Mouse (Mus musculus) adrenal gland, postnatal 36 days (tissue): ENCODE data around the gene Gm20388. TPM values are rescaled to one million over a fixed set of nuclear protein-coding genes. Genes with fewer than 3 reads are reported as not detected.

Experiments used
- DNase-seq, 2 experiments: peaks; one replicate each; pipeline ENCODE4 v3.0.0; 2021; ENCODE audit warnings: mixed read lengths in 1 of 2
- total RNA-seq, 2 experiments: library from RNA; stranded (reverse); gene quantifications; 2 replicates each; pipeline ENCODE4 v1.2.3; 2021

Gm20388 gene
- total RNA-seq, 2 experiments from 2014 or later, result 2.4 to 7.4 TPM

DNA sequence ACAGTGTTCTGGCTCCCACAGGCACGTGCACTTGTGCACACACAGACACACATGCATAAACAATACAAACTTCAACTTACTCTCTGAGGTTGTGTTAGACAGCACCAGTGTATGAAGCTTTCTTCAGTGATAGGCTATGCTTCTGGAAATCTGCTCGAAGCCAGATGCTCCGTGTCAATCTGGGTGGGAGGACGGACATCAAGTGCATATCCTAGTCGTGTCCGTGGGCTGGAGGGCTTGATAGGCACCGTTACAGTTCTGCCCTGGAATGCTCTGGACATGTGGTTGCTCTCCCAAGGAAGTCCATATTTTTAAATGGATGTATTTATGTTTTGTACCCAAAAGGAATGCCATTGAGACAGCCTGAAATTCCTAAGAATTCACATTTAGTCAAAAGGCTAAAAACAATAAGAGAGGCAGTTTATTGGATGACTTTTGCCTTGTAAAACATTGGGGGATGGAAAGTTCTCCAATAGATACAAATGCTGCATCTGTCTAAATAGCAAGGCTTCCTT, 2178.6 kb downstream of the Gm20388 start:
- DNase-seq, result no peak

DNA sequence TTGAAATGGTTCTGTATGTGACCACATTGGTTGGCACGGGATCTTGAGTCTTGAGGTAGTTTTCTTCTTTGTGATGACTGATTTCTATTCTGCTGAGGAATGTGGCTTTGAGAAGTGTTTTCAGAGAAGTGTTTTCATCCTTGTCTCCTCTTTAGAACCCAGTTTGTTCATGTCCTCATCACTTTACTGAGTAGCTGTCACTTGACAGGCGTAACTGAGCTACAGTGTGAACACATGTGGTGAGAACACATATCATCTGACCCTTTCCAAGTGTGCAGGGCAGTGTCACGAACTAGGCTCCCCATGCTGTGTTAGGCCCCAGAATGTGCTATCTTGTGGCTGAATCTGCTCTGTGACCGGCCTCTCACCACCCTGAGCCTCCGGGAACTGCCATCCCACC, 2181.8 kb downstream of the Gm20388 start:
- DNase-seq, result no peak

DNA sequence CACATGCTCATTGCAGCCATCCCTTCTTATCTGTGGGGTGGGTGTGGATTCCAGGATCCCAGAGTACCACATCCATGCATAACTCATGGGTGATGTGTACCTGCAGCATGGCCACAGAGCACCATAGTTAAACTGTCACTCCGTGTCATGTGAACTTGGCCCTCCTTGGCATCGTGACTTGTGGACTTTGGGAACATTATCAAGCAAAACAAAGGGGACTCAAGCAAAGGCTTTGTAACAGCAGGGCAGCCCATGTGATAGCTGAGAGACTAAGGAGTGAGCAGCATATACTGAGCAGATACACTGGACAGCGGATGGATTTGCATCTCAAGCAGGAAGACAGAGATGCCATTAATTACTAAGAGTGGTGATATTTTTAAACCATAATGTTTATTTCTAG, 2188.1 kb downstream of the Gm20388 start:
- DNase-seq, result no peak

DNA sequence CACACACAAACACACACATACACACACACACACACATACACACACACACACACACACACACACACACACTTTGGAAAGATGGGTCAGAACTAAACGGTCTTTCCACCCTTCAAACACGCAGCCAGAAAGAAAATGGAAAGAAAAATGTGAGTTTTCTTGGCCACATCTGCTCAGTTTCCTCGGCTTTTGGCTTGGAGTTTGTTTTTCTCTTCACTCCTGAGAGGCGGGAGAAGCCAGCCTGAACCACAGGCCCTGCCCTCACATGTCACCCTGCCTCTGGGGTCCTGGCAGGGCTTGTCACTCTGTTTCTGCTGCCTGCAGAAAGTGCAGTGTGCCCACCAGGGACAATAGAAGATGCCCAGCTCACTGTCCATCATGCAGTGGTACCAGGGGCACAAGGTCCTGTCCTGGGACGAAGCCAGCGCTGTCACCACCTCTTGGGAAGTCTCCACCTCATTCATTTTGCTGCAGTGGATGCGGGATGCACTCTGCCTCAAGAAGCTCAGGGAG, 2189.1 kb downstream of the Gm20388 start:
- DNase-seq, result no peak

DNA sequence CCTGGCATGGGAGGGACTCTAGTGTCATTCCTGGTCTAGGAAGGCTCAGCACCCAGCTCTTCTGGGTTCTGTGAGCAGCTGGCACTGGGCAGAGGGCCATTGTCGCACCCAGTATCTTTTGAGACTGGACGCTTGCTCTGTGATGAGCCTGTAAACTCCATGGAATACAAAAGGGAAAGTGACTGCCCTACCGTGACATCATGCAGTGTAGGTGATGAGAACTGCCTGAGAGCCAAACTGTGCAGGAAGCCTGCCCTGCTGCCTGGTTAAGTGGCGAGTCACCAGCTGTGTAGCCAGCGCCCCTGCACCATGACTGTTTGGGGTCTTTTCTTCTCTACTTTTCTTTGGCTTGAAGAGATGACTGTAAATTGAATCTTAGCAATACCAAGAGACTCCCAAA, 2191.2 kb downstream of the Gm20388 start:
- DNase-seq, result no peak

DNA sequence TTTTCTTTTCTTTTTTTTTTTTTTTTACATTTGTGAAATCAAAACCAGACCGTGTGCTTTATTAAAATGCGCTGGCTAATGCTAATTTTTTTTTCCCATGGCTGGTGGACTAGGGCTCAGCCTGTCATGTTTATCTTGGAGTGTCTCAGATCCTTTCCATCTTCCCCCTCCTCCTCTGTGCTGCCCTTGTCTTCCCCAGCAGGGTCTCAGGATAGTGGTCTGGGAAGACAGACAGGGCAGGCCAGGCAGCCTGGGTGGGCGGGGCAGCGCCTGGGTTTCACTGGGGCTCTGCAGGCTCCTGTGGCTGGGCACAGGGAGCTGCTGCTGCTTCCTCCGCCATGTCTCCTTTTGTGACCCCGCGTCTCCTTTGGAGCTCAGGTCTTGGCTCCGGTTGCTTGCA, 2191.6 kb downstream of the Gm20388 start:
- DNase-seq, result no peak

DNA sequence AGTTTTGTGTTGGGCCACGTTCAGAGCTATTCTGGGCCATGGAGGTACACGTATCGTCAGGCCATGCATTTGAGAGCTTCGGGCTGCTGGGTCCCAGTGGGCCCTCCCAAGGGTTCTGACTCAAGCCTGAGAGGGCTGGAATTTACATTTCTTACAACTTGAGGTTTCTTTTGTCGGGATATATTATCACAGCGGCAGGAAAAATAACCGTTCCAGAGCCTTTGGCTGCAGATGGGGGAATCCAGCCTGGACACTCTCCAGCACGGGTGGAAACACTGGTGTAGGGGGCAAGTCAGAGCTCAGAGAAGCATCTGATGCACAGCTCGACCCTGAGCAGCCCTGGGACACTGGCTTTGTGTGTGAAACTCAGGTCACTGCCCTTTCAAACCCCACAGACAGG, 2192.6 kb downstream of the Gm20388 start:
- DNase-seq, result no peak

DNA sequence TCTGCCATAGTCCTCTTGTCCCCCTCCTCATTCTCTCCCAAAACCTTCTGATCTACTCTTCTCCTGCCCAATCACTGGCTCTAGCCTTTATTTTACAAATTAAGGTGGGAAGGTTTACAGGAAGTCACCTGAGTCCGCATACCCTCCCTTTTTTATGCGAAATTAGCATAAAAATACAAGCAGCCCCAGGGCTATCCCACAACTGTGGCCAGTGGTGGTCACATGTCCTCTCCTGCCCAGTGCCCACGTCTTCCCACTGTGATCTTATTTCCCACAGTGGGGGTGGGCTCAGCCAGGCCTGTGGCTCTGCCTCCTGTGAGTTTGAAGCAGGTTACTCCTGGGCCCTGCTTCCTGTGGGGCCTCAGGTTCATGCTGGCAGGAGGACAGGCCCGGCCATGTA, 2194.0 kb downstream of the Gm20388 start:
- no peak for DNase-seq

DNA sequence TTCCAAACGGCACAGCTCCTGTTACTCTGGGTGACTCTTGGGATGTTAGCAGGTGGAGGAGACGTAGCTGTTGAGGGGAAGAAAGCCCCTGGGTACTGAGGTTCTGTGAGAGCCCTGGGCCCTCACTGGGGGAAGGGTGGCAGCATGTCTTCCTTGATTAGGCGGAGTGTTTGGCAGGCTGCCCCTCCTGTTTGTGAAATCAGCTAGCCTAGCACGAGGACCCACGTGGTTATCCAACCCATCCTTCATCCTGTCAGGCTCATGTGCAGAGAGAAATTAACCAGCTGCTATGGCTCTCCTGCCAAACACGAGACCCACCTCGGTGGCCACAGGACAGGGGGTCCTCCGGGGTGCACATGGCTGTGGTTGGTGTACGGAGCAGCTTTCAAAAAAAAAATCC, 2195.6 kb downstream of the Gm20388 start:
- DNase-seq, result peak; percentile 83 to 86

DNA sequence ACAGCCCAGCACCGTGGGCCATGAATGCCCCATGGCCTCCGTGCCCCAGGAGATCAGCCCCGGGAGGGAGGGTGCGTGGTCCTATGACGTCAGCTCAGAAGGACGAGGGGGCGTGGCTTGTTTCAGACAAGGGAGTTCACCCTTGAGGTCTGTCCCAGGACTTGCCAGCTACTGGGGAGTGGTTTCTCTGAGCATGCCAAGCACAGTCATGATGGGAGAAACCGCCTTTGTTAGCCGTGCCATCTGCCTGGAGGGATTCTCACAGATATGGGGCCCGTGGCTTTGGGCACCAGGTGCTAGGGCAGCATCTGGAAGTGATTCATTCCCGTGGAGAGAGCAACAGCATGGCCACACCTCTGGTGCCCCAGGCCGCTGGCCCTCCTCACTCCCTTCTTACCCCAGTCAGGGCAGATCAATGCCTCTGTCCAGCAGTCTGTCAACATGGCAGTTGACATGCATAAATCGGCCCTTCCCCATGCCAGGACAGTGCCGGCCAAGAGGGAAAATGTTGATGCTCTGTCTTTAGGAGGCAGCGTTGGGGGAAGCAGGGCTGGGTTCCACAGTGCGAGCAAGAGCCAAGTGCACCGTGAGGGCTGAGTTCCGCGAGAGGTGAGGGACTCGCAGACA, 2199.7 kb downstream of the Gm20388 start:
- DNase-seq, result peak in 1 of 2 experiments; percentile 15

DNA sequence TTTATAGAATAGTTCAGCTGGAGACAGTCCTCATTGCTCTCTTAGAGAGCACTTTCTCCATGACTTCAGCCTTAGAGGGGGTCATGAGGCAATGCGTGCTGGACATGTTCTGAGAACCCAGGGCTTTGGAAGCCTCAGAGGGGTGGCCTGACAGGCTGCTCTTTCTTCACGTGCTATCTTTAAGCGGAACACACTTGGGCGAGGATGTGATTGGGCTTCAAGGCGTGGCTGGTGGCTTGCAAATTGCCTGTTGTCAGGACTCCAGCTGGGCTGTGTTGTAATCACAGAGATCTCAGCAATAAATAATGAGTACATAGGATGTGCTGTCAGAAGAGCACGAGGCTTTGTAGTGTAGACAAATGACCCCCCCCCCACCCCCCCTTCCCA, 2200.2 kb downstream of the Gm20388 start:
- peak; percentile 18 to 19 for DNase-seq

DNA sequence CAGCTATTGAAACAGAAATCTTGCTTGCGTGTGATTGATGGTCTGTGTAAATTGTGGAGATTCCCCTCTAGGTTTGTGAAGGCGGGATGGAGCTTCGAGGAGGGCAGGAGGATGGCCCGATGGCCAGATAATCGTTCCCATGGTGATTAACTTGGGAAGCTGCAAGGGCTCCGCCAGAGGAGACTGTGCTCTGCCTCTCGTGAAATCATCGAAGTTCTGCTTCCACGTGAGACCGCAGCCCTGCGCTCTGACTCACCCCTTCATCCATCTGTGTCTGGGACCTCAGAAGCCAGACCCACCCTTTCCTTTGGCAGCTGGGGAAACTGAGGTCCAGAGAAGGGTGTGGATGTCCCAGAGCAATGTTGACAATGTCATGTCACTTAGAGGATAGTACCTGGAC, 2201.1 kb downstream of the Gm20388 start:
- no peak for DNase-seq

DNA sequence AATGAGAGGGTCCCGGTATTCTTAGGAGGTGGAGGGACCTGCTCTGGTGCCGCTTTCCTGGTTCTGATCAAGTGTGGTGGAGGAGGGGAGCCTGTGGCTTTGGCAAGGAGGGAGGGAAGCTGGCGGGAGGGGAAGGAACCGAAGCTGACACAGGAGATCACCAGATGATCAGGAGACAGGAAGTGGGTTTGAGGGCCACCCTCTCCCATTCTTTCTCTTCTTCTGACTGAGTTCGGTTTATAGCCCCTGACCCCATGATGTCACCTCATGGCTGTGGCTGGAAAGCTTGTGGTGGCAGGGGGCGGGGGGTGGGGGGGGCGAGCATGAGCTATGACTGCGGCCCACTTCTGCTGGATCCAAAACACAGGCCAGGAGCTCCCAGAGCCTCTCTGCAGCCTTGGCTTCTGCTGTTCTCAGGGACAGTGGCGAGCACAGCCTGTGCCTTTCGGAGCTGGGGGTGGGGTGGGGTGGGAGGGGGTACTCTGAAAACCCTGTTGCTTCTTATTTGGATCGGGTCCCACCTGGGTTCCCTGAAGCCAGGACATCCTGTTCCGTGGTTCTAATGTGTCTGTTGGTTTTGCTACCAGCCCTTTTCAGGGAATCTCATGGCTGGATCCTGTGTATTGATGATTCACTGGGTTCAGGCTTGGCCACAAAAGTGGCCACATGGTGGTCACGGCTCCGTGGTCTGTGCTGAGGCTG, 2201.8 kb downstream of the Gm20388 start:
- peak; percentile 22 to 27 for DNase-seq

DNA sequence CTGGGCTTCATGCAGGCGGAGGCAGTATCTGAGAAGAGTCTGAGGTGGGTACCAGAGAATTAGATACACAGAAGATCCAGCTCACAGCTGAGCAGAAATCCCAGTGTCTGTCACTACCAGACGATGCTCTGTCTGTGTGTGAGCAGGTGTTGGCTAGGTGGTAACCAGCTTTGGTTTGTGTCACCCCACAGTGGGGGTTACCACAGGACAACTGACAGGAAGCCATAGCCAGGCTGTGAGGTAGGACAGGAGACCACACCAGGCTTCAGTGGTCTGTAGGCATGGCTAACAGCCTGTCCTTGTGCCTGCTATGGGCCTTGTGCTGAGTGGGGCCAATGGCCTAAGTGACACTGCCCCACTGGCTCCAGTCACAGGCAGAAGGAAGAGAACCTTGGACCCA, 2204.2 kb downstream of the Gm20388 start:
- no peak for DNase-seq

DNA sequence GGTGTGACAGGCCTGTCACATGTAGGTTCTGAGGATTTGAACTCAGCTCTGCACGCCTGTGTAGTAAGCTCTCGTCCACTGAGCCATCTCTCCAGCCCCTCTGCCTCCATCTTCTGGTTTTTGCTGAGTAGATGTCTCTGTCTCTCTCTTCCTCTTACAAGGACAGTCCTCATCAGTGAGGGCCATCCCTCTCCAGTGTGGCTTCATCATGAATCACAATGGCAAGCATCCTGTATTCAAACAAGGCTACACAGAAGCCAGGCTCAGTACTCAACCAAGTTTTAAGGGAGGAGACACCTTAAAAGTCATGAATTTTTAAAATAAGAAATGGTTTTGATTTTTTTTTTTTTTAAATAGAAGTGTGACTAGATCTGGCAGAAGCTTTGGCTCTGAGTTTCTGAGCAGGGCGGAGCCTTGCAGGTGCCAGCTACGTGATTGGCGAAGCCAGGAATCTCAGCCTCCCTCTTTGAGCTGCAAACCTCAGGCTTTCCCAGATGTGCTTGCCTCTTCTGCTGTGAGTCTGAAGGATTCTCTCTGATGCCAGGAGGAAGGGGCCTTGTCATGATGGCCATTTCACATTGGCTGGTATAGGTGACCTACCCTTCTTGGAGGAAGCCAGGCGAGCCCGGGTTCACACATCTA, 2206.2 kb downstream of the Gm20388 start:
- DNase-seq, result no peak

DNA sequence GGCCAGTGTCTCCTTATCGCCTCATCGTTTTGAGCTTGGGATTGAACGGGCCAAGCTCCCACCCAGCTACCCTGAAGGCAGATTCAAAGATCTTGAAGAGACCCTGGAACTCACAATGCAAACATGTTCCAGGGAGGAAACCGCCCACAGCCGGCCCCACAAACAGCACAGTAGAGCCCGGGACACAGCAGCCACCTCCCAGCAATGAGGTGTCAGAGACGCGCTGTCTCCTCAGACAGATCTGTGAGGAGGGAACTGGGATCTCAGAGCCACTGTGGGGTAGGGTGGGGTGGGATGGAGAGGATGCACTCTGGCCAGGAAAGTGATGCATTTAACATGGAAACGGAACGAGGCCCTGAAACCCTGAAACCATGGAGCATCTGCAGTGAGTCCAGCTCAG, 2207.5 kb downstream of the Gm20388 start:
- no peak for DNase-seq

DNA sequence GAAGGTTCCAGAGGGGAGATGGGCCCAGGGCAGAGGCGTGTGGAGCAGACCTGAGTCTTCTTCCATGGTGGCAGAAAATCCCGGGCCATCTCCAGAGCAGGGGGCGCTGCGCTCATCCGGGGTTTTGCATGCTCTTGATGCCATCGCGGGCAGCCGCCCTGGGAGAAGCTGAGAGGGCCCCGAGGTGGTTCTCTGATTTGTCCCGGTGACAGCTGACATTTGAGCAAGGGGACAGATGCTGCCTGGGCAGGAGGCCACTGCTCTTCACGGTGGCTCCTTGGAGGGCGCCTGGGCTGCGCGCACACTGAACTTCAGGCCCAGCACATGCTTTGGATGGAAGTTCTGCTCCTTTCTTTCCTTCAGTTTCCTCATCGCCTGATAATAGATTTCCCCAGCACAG, 2207.9 kb downstream of the Gm20388 start:
- no peak for DNase-seq

DNA sequence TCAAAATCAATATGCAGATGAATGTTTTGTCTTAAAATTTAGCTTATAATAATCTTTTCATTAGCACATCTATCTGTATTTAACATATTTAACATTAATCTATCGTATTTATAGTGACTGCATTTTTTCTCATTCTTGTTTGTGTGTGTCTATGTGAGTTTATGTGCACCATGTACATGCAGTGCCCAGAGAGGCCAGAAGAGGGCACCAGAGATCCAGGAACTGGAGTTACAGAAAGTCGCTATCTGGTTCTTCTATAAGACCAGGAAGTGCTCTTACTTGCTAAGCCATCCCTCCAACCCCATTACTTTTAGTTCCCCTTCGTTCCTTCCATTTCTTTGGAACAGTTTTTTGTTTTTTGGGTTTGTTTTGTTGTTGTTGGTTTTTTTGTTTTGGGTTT, 2213.7 kb downstream of the Gm20388 start:
- no peak for DNase-seq

DNA sequence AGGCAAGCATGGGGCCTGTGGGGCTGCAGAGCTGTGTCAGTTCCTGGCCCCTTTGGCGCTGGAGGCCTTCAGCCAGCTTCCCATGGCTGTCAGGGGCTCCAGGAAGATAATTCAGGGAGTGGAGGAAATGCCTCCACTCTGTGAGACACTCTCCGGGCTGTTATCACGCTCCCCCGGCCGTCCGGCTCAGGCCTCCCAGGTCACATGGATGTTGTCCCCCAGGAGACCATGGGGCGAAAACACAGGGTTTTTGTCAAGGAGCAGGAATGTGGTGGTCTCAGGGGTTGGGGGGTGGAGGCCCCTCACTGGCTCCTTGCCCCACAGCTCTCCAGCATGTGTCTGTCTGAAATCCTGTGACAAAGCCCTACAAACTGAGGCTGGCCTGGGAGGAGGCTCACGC, 2216.0 kb downstream of the Gm20388 start:
- no peak for DNase-seq

DNA sequence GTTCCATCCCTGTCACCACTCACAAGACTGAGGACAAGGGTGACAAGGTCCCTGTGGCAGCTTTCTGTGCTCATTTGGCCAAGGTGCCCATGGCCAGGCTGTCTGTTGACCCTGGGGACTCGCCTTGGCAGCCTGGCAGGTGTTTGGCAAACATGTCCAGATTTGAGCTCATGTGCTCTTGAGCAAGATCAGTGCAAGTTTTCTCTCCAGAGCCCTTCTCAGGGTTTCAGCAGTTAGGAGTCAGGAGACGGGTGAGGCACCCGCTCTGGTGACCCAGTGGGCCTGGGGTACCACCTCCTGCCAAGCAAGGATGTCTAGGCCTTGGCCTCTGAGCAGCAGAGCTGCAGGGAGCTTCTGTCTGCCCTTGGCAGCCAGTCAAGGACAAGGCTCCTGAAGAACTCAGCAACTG, 2223.5 kb downstream of the Gm20388 start:
- peak; percentile 57 to 68 for DNase-seq

DNA sequence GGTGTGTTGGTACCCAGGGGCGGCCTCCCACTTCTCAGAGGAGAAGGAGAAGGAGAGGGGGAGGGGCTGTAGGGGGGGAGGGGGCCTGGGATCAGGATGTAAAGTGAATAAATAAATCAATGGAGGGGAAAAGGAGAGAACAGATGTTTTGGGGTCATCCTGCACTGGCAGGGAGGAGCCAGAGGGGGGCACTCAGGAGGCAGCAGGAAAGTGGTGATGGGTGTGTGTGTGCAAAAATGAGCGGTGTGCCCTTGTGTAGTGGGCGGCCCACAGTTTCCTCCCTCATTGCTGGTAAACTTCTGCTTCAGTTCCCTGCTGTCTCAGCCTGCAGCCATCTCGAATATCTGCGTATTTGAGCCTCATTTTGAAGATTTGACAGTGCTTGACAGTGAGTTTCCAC, 2224.9 kb downstream of the Gm20388 start:
- DNase-seq, result no peak

DNA sequence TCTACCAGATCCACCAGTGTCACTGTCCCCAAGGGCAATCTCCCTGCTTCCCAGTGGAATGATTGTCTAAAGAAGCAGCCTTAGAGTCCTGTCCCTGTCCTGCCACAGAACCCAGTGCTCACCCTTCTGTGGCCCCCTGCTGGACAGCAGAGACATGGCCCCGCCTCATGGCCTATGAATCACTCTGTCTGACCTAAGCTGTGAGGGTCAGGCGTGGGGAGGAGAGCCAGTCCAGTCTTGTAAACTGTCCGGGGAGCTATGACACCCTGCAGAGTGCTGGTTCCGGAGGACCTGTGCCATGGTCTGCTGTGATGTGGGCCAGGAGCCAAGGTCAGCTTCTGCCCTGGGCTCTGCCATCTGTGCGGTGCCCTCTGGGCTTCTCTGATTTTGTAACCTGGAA, 2229.1 kb downstream of the Gm20388 start:
- DNase-seq, result peak; percentile 92 to 93

DNA sequence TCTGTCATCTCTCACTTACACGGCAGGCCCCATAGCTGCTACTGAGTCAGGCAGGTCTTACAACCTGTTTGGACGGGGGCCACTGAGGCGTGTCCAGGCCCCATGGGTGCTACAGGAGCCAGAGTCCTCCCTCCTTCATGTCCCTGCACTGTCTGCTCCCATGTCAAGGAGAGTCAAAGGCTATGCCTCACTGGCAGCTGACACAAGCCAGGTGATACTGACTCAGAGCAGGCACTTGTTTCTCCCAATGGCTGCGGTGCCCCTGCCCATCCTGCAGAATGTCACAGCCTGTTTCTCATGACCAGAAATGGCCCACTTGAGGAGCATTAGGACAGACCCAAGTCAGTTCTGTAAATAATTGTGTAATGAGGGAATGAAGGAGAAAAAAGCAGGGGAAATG, 2229.8 kb downstream of the Gm20388 start:
- DNase-seq, result no peak
